Mouse (Mus musculus) mouse trophoblast stem cell (cell line): ENCODE measurements around the gene Gm47996.
"Not testable (repeated sequence)": the region's sequence is repeated elsewhere in the genome, so short reads cannot be mapped to it uniquely, and the experiment has no call there.

Experiments used
- in situ Hi-C, 2 experiments: fragments of 300-500 bp; cut with MseI, MboI; formaldehyde crosslinking; loops; 2 replicates in 1 of 2; 3 replicates in 1 of 2; pipeline ENCODE4 v1.15.1; 2025

The Gm47996 gene

DNA sequence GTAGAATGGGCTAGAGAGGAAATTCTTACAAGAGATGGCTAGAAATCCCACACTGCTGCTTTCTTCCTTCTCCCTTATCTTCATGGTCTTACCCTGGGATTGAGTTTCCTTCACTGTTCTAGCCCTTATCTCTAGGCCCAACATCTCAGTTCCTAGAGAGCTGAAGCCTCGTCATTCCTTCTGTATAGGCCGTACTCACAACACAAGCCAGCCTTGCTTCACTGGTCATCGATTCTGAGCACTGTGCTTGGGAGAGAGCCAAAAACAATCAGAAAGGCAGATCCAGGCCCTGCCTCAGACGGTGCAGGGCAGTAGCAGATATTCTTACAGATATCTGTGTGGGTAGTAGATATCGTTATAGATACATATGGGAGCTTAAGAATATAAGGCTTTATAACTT, 1.4 kb upstream of the Gm47996 start:
- in situ Hi-C loops = not testable (repeated sequence)

DNA sequence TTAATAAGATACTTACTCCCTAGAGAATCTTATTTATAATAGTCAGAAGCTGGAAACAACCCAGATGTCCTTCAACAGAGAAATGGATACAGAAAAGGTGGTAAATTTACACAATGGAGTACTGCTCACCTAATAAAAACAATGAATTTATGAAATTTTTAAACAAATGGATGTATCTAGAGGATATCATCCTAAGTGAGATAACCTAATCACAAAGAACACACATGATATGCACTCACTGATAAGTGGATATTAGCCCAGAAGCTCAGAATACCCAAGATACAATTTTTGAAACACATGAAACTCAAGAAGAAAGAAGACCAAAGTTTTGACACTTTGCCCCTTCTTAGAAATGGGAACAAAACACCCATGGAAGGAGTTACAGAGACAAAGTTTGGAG, 987 bp upstream of the Gm47996 start:
- in situ Hi-C loops = not testable (repeated sequence)

DNA sequence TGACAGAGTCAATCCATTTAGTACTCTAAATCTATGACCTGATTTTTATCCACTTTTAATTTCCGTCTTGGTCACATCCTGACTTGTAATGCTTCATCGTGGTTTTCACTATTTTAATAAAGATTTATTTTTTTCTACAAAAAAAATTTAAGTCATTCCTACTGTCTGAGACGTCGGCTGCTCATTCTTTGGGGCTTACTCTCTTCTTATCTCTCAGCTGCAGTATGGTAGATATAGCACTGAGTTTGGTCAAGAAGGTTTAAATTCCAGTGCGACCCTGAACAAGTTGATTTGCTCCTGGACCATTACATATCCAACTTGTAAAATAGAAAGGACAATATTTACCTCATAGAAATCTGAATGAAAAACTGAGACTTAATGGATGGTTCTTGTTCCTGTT, 1.7 kb downstream of the Gm47996 start:
- in situ Hi-C loops = not testable (repeated sequence)

DNA sequence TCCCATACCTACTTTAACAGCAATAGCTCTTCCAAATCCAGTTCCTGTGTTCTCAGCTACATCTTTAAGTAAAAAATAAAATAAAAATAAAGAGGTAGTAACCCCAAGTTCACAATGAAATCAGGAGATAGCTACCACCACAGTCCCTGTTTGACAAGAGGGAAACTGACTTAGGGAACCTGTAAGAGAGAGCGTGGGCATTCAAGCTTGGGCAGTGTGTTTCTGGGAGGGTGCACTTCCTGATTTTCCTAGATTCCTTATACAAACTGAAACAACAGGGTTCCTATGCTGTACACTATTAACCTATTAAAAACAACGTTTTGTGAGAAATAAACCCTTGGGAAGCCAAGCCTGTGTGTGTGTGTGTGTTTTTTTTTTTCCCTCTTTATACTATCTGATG, 4.9 kb downstream of the Gm47996 start:
- in situ Hi-C loops = no loop called here

DNA sequence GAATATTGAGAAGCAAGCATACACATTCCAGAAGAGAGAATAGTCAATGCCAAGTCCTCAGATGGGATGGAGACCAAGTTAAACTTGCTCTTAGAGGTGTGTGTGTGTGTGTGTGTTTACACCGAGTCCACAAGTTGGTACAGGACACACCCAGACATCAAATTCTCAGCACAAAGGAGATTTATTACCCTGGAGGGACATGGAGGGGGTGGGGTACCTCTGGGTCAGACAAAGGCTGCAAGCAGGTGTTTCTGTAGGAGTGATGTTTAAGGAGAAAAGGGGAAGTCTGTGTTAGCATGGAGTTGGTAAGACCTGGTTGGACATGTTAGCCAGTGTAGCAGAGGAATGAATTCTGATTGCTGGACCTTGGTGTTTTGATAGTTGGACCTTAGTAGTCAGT, 6.1 kb downstream of the Gm47996 start:
- in situ Hi-C loops = no loop called here

DNA sequence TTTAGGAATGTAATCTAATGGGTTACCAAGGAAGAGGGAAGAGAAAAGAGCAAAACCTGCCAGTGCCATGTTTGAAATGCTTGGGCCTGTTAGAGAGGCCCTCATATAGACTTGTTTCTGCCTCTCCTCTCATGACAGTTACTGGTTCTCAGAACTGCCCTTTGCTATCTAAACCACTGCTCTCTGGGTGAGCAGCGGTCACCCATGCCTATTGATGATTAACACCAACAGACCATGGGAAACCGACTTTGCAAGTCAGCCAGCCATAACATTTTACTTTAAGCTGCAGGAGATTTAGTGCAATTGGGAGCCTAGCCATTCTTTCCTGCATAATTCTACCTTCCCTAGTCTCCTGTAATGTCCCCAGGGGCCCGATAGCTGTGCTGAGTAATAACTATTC, 6.5 kb downstream of the Gm47996 start:
- in situ Hi-C loops = no loop called here

DNA sequence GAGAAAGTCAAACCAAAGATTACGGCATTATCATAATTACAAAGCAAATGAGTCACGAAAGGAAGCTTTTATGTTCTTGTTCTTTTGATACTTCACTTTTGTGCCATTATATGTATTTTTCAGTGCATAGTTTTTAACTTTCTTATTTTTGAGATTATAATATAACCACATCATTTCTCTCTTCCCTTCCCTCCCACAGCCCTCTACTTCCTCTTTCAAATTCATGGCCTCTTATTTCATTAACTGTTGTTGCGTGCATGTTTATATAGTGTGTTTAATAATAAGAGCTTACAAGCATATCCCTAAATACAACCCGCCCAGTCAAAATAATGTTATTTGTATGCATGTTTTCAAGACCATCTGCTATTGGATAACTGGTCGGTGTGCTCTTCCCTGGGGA, 9.1 kb downstream of the Gm47996 start:
- in situ Hi-C loops = no loop called here

DNA sequence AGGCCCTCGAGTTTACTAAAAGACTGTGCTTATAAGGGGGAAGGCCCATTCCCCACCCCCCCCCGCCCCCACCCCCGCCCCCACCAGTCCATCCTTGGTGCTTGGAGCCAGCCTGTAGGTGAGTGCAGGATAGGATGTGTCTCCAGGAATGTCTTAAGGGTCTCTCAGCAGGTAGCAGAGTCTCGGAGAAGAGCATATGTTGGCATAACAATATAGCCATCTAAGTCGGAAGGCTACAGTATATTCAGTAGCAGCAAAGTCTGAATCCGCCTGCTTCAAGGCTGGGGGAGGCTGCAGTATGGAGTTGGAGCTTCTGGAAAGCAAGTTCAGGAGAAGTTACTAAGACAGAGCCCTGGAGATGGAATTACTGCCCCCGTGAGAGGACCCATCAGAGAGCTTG, 10.2 kb downstream of the Gm47996 start:
- in situ Hi-C loops = no loop called here

DNA sequence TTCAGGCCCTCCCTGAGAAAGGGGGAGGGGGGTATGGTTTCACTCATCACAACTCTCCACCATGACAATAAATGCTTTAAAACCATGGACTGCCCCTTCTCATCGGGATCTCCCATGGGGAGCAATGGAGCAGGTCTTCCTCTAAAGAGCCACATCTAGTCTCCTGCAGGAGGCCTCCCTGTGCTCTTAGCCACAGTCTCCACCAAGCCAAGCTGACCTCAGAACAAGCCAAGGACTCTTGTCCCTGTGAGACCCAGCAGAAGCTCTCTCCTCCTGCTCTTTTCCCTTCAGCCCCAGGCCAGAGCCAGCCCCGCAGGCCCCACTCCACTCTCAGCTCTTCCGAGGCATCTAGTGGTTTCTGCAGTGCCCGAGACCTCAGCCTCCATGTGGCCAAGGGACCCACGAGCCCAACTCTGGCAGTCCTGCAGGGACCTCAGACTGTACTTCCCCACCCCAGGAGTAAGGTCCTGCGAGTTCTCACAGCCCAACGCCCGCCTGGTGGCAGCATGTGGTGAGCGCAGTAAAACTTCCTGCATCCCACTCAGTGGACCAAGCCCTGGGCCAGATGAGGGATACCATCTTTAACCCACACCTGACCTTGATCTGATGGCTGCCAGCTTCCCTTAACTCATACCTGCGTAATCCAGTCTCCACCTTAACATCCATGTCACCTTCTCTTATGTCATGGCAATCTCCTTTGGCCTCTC, 12.8 kb downstream of the Gm47996 start:
- in situ Hi-C loops = no loop called here

DNA sequence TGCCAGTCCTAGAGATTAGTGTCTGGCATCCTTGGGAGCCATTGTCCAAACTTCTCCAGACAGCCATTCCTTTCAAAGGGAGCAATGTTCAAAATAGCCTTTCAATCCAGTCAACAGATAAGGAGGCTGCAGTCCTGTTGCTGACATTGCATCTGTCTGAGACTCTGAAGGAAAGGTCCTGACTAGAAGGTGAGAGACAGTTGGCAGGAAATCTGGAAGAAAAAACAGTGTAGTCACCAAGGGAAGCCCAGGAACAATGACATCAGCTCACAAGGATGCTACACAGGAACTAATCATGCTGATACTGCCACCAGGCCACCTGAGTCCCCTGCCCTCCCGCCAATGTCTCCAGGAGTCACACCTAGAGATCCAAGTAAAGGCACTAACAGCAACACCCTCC, 13.4 kb downstream of the Gm47996 start:
- in situ Hi-C loops = no loop called here

DNA sequence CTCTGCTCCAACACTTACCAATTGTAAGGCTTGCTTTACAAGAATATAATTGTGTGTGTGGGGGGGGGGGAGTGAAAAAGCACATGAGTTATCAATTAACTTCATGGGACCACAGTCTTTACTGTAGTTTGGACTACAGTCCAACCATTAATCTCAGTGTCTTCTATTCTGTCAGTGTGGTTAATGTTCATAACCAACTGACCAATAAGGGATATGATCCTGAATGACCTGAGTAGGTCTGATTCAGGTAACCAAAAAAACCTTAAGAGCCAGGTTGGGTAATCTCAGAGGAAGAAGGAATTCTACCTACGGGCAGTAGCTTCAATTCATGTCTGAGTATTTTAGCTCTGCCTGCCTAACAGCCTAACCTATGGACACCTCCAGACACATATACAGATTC, 14.6 kb downstream of the Gm47996 start:
- in situ Hi-C loops = no loop called here

DNA sequence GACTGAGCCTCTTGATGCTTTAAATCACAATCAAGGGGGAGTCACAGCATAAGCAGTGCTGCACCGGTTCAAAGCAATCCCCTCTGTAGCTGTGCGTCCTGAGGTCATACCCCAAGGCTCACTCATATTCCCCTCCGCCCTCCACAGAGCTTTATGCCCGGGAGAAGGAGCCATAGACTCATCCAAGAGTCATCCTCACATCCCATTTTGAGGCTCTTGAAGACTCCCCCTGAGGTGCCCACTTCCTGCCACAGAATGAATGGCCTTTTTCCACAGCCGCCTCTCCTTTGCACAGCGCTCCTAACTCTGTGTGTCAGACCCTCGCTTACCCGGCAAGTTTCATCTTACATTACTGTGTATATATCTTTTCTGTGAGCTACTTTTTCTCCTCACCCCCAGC, 17.6 kb downstream of the Gm47996 start:
- in situ Hi-C loops = no loop called here

DNA sequence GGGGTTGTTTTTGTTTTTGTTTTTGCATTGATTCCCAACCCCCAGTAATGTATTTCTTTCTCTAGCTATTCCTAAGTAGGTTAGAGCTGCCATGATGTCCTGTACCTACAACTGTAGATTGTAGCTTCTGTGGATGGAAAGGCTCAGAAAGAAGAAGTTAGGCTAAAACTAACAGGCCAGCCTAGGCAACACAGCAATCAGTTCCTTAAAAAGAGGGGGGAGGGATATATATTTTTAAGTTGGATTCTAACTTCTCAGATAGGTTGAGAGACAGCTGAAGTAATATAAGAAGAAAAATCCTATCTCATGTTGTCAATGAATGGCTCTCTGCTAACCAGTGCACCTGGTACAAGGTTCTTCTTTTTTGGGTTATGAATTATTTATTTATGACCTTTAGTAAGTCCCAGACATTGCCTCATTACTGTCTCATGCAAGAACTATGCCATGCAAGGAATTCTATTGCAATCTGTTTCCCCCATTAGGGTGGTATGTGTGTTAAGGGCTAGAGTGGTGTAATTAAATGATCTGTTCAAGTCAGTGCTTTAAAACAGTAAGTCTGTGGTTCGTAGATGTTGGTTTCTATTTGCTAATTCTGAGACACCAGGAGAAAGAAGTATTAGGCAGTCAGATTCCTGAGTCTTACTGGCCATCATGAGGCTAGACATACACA, 18.5 kb downstream of the Gm47996 start:
- in situ Hi-C loops = no loop called here

DNA sequence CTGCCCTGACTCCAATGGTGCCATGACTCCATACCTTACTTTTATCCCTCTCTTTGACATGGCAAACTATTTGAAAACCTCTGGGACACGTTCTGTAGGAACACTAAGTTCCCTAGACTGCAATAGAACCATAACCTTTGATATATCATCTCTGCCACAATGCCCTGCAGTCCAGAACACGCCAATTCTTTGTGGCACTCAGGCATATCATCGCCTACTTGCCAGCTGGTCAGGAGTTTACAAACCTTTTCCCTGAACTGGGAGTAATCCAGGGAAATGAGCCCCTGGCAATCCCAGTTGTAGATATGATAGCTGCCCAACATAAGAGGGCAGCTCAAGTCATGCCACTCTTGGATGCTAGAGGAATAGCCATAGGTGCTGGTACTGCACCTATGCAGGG, 22.4 kb downstream of the Gm47996 start:
- in situ Hi-C loops = no loop called here

DNA sequence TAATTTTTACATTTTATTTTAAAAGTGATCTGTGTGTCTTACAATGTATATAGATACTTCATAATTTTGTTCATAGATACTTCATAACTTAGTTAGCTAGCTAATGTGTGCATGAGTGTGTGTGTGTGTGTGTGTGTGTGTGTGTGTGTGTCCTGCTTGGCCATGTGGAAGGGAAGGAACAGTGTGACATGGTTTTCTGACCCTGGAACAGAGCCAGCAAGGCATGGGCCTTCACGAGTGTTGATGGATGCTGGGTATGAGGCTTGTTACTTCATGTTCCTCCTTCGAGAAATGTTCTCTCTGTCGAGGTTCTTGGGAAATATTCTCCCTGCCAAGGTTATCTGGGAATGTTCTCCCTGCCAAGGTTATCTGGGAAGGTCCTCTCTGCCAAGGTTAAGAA, 23.8 kb downstream of the Gm47996 start:
- in situ Hi-C loops = no loop called here

DNA sequence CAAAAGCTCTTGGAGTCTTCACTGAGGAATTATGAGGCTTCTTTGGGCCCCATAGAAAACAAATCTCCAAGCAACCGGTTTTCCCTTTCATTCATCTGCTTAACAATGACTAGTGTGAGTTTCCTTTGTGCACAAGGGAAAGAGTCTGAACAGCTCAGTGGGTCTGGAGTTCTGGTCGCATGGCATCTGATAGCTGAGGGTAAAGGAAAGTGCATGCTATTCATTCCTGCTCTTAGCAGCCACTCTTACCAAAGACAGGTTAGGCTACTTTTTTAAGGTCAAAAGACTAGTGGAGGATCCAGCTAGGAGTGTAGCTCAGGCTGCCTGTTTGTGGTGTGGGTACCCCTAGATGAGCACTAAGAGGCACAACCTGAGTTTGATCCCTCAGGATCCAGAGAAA, 25.6 kb downstream of the Gm47996 start:
- in situ Hi-C loops = no loop called here

DNA sequence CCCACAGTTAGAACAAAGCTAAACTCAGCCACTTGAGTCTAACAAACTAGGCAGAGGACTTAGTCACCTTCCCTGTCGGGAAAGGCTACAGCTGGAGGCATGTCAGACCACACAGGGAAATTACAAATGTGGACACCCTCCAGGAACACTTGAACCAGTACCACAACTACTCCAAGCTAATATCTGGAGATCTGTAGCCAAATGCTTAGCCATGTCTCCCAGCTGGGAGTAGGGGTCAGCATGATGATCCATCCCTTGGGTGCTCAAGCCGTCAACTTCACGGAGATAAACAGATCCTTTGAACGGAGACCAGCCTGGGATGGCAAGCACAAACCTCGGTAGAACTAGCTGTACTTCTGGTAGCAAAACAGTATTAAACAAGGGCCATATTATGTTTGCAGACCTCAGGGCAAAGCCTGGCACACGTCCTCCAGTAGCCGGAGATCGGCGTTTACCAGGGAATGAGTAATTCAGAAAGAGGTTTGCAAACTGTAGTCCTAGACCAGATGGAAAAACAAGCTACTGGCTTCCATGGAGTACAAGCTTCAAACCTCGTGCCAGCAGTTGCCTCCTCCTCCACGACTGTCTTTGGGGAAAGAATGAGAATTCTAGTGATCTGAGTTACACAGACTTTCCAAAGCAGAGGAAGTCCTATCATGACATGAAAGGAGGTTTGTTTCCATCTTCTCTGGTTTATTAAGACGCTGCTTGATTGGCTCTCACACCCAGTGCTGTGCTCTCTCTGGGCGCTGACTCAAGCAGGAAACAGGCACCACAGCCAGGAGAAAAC, 26.4 kb downstream of the Gm47996 start:
- in situ Hi-C loops = no loop called here

DNA sequence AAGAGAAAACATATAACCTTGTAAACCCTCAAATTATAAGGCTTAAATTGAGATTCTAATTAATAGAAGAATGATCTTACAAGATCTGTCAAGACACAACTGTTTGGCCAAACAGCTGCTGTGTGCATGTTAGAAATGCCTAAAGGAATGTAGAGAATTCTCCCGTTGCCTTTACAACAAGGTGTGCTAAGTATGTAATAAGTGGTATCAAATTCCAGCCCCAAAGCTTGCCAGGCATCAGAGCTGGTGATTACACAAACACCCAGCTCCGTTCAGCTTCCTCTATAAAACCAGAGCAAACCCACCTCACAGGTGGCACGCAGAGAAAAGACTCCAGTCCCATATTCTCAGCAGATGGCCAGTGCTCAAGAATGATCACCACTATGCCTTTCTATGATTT, 27.8 kb downstream of the Gm47996 start:
- in situ Hi-C loops = no loop called here

DNA sequence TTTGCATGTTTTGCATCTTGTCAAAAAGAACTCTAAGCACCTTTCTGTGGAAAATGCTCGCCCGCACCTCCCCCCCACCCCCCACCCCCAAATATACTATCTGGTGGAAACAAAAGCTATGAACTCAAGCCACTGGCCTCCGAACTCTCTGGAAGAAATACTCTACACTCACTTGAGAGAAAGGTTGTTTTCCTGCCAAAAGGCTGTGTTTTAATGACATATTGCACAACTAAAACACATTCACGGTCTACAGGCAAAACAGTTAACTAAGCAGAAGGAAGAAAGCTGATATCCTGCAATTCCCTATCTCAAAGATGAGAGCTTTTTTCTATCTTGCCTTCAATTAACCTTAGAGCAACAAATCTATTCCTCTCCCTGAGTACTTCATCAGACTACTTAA, 33.4 kb downstream of the Gm47996 start:
- in situ Hi-C loops = no loop called here

DNA sequence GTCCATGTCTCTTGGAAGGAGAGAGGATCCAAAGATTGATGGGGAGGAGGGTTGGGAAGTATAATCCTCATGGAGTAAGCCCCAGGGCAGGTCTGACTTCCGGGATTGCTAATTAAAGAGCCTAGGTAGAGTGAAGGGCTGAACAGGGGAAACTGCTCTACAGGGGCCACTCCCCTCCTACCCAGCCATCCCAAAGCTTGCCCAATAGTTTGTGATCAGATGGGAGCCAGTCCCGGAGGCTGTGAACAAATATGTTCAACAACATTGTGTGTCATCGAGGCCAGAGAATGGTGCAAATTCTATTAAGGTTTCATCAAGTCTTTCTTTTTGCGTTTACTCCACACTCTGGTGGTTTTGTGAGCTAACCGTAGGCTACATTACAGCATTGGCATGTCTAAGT, 34.1 kb downstream of the Gm47996 start:
- in situ Hi-C loops = no loop called here

DNA sequence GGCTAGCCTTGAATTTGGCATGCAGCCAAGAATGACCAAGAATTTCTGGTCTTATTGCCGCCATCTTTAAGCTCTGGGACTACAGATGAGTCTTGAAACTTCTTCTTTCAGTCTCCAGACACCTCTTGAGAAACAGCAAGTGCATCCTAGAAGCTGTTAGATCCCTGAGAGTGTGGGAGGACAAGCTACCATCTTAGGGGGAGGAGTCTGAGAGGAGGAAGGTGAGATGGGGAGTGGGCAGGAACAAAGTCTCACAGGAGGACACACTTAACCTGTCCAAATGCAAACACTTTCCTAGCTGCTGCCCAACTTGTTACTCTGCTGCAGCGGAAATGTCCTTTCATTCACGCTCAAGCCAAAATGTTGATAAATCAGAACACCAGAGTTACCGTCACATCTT, 34.8 kb downstream of the Gm47996 start:
- in situ Hi-C loops = no loop called here

DNA sequence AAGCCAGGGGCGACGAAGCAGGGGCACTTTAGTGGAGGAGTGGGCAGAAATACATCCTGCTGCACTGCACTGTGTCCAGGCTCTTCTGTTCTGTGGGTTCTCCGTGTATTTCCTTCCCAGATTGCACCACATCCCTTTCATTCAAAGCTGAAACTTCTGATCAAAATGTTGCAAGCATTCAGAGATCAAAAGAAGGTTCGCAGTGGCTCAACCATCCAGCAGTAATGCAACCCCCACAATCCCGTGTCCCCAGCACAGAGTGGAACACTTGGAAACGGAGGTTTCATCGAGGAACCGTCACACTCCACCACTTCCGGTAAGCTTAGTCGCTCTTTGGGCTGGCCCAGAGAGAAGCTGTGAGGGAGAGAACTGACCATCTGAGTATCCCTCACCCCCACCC, 35.2 kb downstream of the Gm47996 start:
- in situ Hi-C loops = no loop called here

DNA sequence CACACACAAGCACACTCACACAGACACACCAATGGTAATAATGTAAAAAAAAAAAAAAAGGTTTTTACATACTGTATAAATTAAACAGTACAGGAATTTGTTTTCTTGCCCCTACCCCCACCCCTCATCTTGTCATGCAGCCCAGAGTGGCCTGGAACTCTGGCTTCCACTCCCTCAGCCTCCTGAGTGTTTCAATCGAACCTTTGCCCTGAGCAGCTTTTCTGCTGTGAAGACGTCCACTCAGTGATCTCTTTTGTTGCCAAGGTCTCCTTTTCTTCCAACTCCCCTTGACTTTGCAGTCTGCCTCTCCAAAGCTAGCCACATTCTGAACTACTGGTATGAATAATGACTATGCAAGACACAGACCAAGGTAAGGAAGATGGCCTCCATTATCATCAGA, 35.9 kb downstream of the Gm47996 start:
- in situ Hi-C loops = no loop called here
